Mouse (Mus musculus) MEL (cell line): ENCODE measurements around the gene Gde1. TPM values are rescaled to one million over a fixed set of nuclear protein-coding genes. Genes with fewer than 3 reads are reported as not detected.

Experiments used
- DNase-seq: peaks from one replicate; pipeline ENCODE4 v3.0.0; 2011; ENCODE audit warnings: low read depth, low spot score
- H3K27ac ChIP-seq: 2 replicates; pipeline ENCODE4 v1.5.1; 2012; ENCODE audit warnings: low read depth, mild to moderate bottlenecking, control low read depth, low read length, moderate library complexity; ENCODE audit not compliant: control insufficient read depth
- H3K27me3 ChIP-seq, 2 experiments: fragments of 150-350 bp in 1 of 2; sonication (generic) in 1 of 2; 2 replicates each; pipeline ENCODE4 v1.6.1; 2012; ENCODE audit warnings: low read length in 2 of 2, mild to moderate bottlenecking in 2 of 2, improper control_type of control experiment in 1 of 2, moderate library complexity in 1 of 2; ENCODE audit not compliant: insufficient read depth in 2 of 2, control insufficient read depth in 1 of 2
- H3K36me3 ChIP-seq, 2 experiments: 2 replicates each; pipeline ENCODE4 v1.6.1; 2012 to 2014; ENCODE audit warnings: low read length in 2 of 2, improper control_type of control experiment in 1 of 2, inconsistent platforms in 1 of 2, mild to moderate bottlenecking in 1 of 2; ENCODE audit not compliant: insufficient read depth in 2 of 2, control insufficient read depth in 1 of 2
- H3K4me1 ChIP-seq, 2 experiments: fragments of 150-350 bp in 1 of 2; sonication (generic) in 1 of 2; 2 replicates each; pipeline ENCODE4 v1.6.1; 2012; ENCODE audit warnings: low read length in 2 of 2, improper control_type of control experiment in 1 of 2, mild to moderate bottlenecking in 1 of 2; ENCODE audit not compliant: insufficient read depth in 2 of 2, control insufficient read depth in 1 of 2
- H3K4me3 ChIP-seq, 2 experiments: fragments of 150-350 bp in 1 of 2; sonication (generic) in 1 of 2; 2 replicates each; pipeline ENCODE4 v1.5.1; 2012; ENCODE audit warnings: low read depth in 2 of 2, low read length in 2 of 2, mild to moderate bottlenecking in 2 of 2, moderate library complexity in 2 of 2, control low read depth in 1 of 2, improper control_type of control experiment in 1 of 2; ENCODE audit not compliant: control insufficient read depth in 1 of 2, insufficient read depth in 1 of 2
- H3K79me2 ChIP-seq: 2 replicates; pipeline ENCODE4 v1.6.1; 2012; ENCODE audit warnings: mild to moderate bottlenecking, low read length, moderate library complexity; ENCODE audit not compliant: control insufficient read depth, poor library complexity, insufficient read depth
- H3K9ac ChIP-seq: 2 replicates; pipeline ENCODE4 v1.6.1; 2012; ENCODE audit warnings: low read depth, mild to moderate bottlenecking, control low read depth, low read length, moderate library complexity; ENCODE audit not compliant: control insufficient read depth, poor library complexity, severe bottlenecking
- H3K9me3 ChIP-seq: fragments of 150-350 bp; sonication (generic); replicated peaks from 2 replicates; pipeline ENCODE4 v1.6.1; 2012; ENCODE audit warnings: mild to moderate bottlenecking, low read length, improper control_type of control experiment, moderate library complexity; ENCODE audit not compliant: insufficient read depth
- BHLHE40 ChIP-seq: IDR thresholded peaks from 2 replicates; pipeline ENCODE4 v1.6.1; 2012; ENCODE audit warnings: low read depth, mild to moderate bottlenecking, inconsistent platforms, low read length, improper control_type of control experiment, borderline replicate concordance
- CHD1 ChIP-seq: IDR thresholded peaks from 2 replicates; pipeline ENCODE4 v1.6.1; 2012; ENCODE audit warnings: low read depth, mild to moderate bottlenecking, inconsistent platforms, low read length, improper control_type of control experiment
- CHD2 ChIP-seq: IDR thresholded peaks from 2 replicates; pipeline ENCODE4 v1.6.1; 2011; ENCODE audit warnings: low read length, improper control_type of control experiment
- CTCF ChIP-seq, 3 experiments: IDR thresholded peaks in 2 of 3; conservative IDR thresholded peaks in 1 of 3; 2 replicates each; pipeline ENCODE4 v1.5.1; 2011 to 2012; ENCODE audit warnings: low read length in 3 of 3, low read depth in 2 of 3, mild to moderate bottlenecking in 2 of 3, improper control_type of control experiment in 1 of 3, inconsistent platforms in 1 of 3, mixed read lengths in 1 of 3, moderate library complexity in 1 of 3; ENCODE audit not compliant: control insufficient read depth in 1 of 3, insufficient read depth in 1 of 3, poor library complexity in 1 of 3, severe bottlenecking in 1 of 3
- E2F4 ChIP-seq: IDR thresholded peaks from 2 replicates; pipeline ENCODE4 v1.6.1; 2011; ENCODE audit warnings: low read depth, low read length, improper control_type of control experiment, borderline replicate concordance
- EP300 ChIP-seq, 2 experiments: IDR thresholded peaks; 2 replicates each; pipeline ENCODE4 v1.6.1; 2011; ENCODE audit warnings: improper control_type of control experiment in 2 of 2, low read length in 2 of 2, low read depth in 1 of 2, mild to moderate bottlenecking in 1 of 2
- GABPA ChIP-seq: IDR thresholded peaks from 2 replicates; pipeline ENCODE4 v1.6.1; 2012; ENCODE audit warnings: low read depth, mild to moderate bottlenecking, inconsistent platforms, low read length, improper control_type of control experiment, moderate library complexity
- GATA1 ChIP-seq: IDR thresholded peaks from 2 replicates; pipeline ENCODE4 v1.6.1; 2011; ENCODE audit warnings: low read depth, low read length, improper control_type of control experiment
- HCFC1 ChIP-seq: IDR thresholded peaks from 2 replicates; pipeline ENCODE4 v1.6.1; 2012; ENCODE audit warnings: low read depth, mild to moderate bottlenecking, inconsistent platforms, low read length, improper control_type of control experiment, moderate library complexity
- JUND ChIP-seq: IDR thresholded peaks from 2 replicates; pipeline ENCODE4 v1.6.1; 2011; ENCODE audit warnings: low read depth, mild to moderate bottlenecking, improper control_type of control experiment, low read length
- KAT2A ChIP-seq: conservative IDR thresholded peaks from 2 replicates; pipeline ENCODE4 v1.6.1; 2012; ENCODE audit warnings: low read depth, low read length, improper control_type of control experiment, inconsistent platforms
- MAFK ChIP-seq: IDR thresholded peaks from 2 replicates; pipeline ENCODE4 v1.6.1; 2011; ENCODE audit warnings: low read depth, mild to moderate bottlenecking, low read length, improper control_type of control experiment, borderline replicate concordance
- MAX ChIP-seq: IDR thresholded peaks from 2 replicates; pipeline ENCODE4 v1.6.1; 2011; ENCODE audit warnings: low read length, improper control_type of control experiment
- MAZ ChIP-seq: IDR thresholded peaks from 2 replicates; pipeline ENCODE4 v1.6.1; 2012; ENCODE audit warnings: low read depth, mild to moderate bottlenecking, inconsistent platforms, low read length, improper control_type of control experiment
- MEF2A ChIP-seq: IDR thresholded peaks from 2 replicates; pipeline ENCODE4 v1.6.1; 2014; ENCODE audit warnings: low read depth, mild to moderate bottlenecking, inconsistent platforms, low read length, improper control_type of control experiment; ENCODE audit not compliant: poor library complexity, insufficient replicate concordance, severe bottlenecking; ENCODE audit errors: extremely low read depth
- MXI1 ChIP-seq: IDR thresholded peaks from 2 replicates; pipeline ENCODE4 v1.6.1; 2011; ENCODE audit warnings: mild to moderate bottlenecking, low read depth, low read length, improper control_type of control experiment
- MYB ChIP-seq: IDR thresholded peaks from 2 replicates; pipeline ENCODE4 v1.6.1; 2011; ENCODE audit warnings: mild to moderate bottlenecking, low read depth, low read length, improper control_type of control experiment
- MYC ChIP-seq: IDR thresholded peaks from 2 replicates; pipeline ENCODE4 v1.6.1; 2011; ENCODE audit warnings: low read depth, mild to moderate bottlenecking, low read length, improper control_type of control experiment, moderate library complexity
- NRF1 ChIP-seq: IDR thresholded peaks from 2 replicates; pipeline ENCODE4 v1.6.1; 2014; ENCODE audit warnings: low read depth, mild to moderate bottlenecking, inconsistent platforms, low read length, improper control_type of control experiment, moderate library complexity; ENCODE audit not compliant: poor library complexity, insufficient read depth, severe bottlenecking
- POLR2A ChIP-seq, 2 experiments: IDR thresholded peaks; 2 replicates each; pipeline ENCODE4 v1.6.1; 2011 to 2012; ENCODE audit warnings: low read length in 2 of 2, mild to moderate bottlenecking in 2 of 2, control low read depth in 1 of 2, improper control_type of control experiment in 1 of 2, low read depth in 1 of 2, moderate library complexity in 1 of 2; ENCODE audit not compliant: control insufficient read depth in 1 of 2, insufficient read depth in 1 of 2, poor library complexity in 1 of 2
- POLR2AphosphoS2 ChIP-seq: IDR thresholded peaks from 2 replicates; pipeline ENCODE4 v1.6.1; 2011; ENCODE audit warnings: low read length, improper control_type of control experiment
- POLR2AphosphoS5 ChIP-seq: IDR thresholded peaks from 2 replicates; pipeline ENCODE4 v1.6.1; 2012; ENCODE audit warnings: low read depth, borderline replicate concordance, mild to moderate bottlenecking, inconsistent platforms, low read length, moderate library complexity, mixed read lengths
- RAD21 ChIP-seq: IDR thresholded peaks from 2 replicates; pipeline ENCODE4 v1.6.1; 2011; ENCODE audit warnings: mild to moderate bottlenecking, low read depth, low read length, improper control_type of control experiment
- RCOR1 ChIP-seq: IDR thresholded peaks from 2 replicates; pipeline ENCODE4 v1.6.1; 2012; ENCODE audit warnings: low read depth, mild to moderate bottlenecking, inconsistent platforms, low read length, improper control_type of control experiment
- SIN3A ChIP-seq: IDR thresholded peaks from 2 replicates; pipeline ENCODE4 v1.6.1; 2012; ENCODE audit warnings: low read length, improper control_type of control experiment, inconsistent platforms
- SMC3 ChIP-seq: IDR thresholded peaks from 2 replicates; pipeline ENCODE4 v1.6.1; 2011; ENCODE audit warnings: low read depth, low read length, improper control_type of control experiment
- TAL1 ChIP-seq: IDR thresholded peaks from 2 replicates; pipeline ENCODE4 v1.6.1; 2012; ENCODE audit warnings: mild to moderate bottlenecking, inconsistent platforms, low read length, moderate library complexity, mixed read lengths
- TCF12 ChIP-seq: IDR thresholded peaks from 2 replicates; pipeline ENCODE4 v1.6.1; 2014; ENCODE audit warnings: low read depth, mild to moderate bottlenecking, inconsistent platforms, low read length, improper control_type of control experiment, moderate library complexity
- USF1 ChIP-seq: IDR thresholded peaks from 2 replicates; pipeline ENCODE4 v1.6.1; 2014; ENCODE audit warnings: low read depth, mild to moderate bottlenecking, inconsistent platforms, low read length, improper control_type of control experiment, moderate library complexity
- ZC3H11A ChIP-seq: IDR thresholded peaks from 2 replicates; pipeline ENCODE4 v1.6.1; 2012; ENCODE audit warnings: low read depth, mild to moderate bottlenecking, inconsistent platforms, low read length, improper control_type of control experiment
- ZNF384 ChIP-seq: IDR thresholded peaks from 2 replicates; pipeline ENCODE4 v1.6.1; 2012; ENCODE audit warnings: low read depth, mild to moderate bottlenecking, inconsistent platforms, low read length, improper control_type of control experiment
- polyA plus RNA-seq, 2 experiments: library from polyadenylated mRNA; stranded (reverse) in 1 of 2; unstranded in 1 of 2; fragments of >175 nt in 1 of 2; fragments of >200 nt in 1 of 2; gene quantifications; 2 replicates each; pipeline versions ENCODE4 v1.2.1 to v1.2.4; 2012; ENCODE audit warnings: low replicate concordance in 2 of 2, low read depth in 1 of 2; ENCODE audit not compliant: insufficient read length in 2 of 2, insufficient read depth in 1 of 2, missing spikeins in 1 of 2
- total RNA-seq: library from RNA; depleted of rRNA; stranded (reverse); fragments of 300-350 nt; gene quantifications from 2 replicates; pipeline ENCODE4 v1.2.3, GENCODE M21; 2012

Gde1 gene
- total and polyA plus RNA-seq, 3 experiments: 38.1 to 39.8 TPM; not detected in 1

- no peak for TF ChIP-seq CHD2
- peak; percentile 7 to 69; a peak in 3 of 4 replicates for TF ChIP-seq POLR2A (IDR thresholded peaks at IDR 0.05; ENCODE audit: control insufficient read depth in 1 of 2, insufficient read depth in 1 of 2, low read depth in 1 of 2, low read length in 2 of 2, poor library complexity in 1 of 2)
- TF ChIP-seq SIN3A: peak; percentile 62
- TF ChIP-seq EP300 (IDR thresholded peaks at IDR 0.05; ENCODE audit: low read depth in 1 of 2, low read length in 2 of 2): peak in 1 of 2 experiments; percentile 27; a peak in 1 of 4 replicates
- TF ChIP-seq BHLHE40: no peak
- TF ChIP-seq ZC3H11A: no peak
- TF ChIP-seq E2F4: no peak
- TF ChIP-seq CTCF (IDR thresholded peaks at IDR 0.05 in 2 of 3, conservative IDR thresholded peaks at IDR 0.05 in 1 of 3; ENCODE audit: control insufficient read depth in 1 of 3, insufficient read depth in 1 of 3, low read depth in 2 of 3, low read length in 3 of 3, poor library complexity in 1 of 3, severe bottlenecking in 1 of 3): no peak
- TF ChIP-seq MAX: no peak; the same call in 1 of the 2 replicates
- no peak for TF ChIP-seq CHD1
- no peak; the same call in none of the 2 replicates for TF ChIP-seq MXI1
- peak; percentile 68; the same call in 1 of the 2 replicates for TF ChIP-seq KAT2A
- 0 out of 2 replicates have a peak, but pooled peaks have one; percentile 56 for TF ChIP-seq POLR2AphosphoS2
- TF ChIP-seq MYB: no peak
- TF ChIP-seq JUND: no peak
These were observed 35.2 kb upstream of the Gde1 start (continued) for GRCm38 (mm10) chr7:118740532-118741338.

- peaks cover 0 to 5% of the 10 kb centered on the region in 2 experiments; a peak in 1 of 4 replicates for H3K4me1 ChIP-seq
- no peak for TF ChIP-seq TCF12
- no peak for TF ChIP-seq TAL1
- no peak for TF ChIP-seq ZC3H11A
- no peak for TF ChIP-seq KAT2A
- TF ChIP-seq MAFK: no peak
- TF ChIP-seq POLR2AphosphoS2: no peak
- TF ChIP-seq MYB: no peak
- TF ChIP-seq MAZ: peak; percentile 67
- TF ChIP-seq RCOR1: no peak
- no peak for TF ChIP-seq GATA1
- TF ChIP-seq GABPA: no peak
- TF ChIP-seq USF1: no peak
- peak; percentile 68 to 81 (median 76) for TF ChIP-seq CTCF (IDR thresholded peaks at IDR 0.05 in 2 of 3, conservative IDR thresholded peaks at IDR 0.05 in 1 of 3; ENCODE audit: control insufficient read depth in 1 of 3, insufficient read depth in 1 of 3, low read depth in 2 of 3, low read length in 3 of 3, poor library complexity in 1 of 3, severe bottlenecking in 1 of 3)
- TF ChIP-seq JUND: no peak
- 0 out of 2 replicates have a peak, but pooled peaks have one; percentile 27 for TF ChIP-seq MYC
- no peak for TF ChIP-seq MXI1
- no peak for TF ChIP-seq CHD1
- TF ChIP-seq POLR2AphosphoS5: no peak
- TF ChIP-seq NRF1: no peak
- no peak for TF ChIP-seq BHLHE40
- TF ChIP-seq ZNF384: peak; percentile 7; the same call in 1 of the 2 replicates
- TF ChIP-seq RAD21: peak; percentile 57
- no peak for TF ChIP-seq HCFC1
- peak; percentile 64 for TF ChIP-seq SMC3
- TF ChIP-seq MEF2A: no peak
These were observed 34.5 kb upstream of the Gde1 start, which contains the start of gene Vps35l for GRCm38 (mm10) chr7:118739975-118740531. Vps35l (plus strand) TSS chr7:118740226.

More at GRCm38 (mm10) chr7:118739975-118740531, 34.5 kb upstream of the Gde1 start, which contains the start of gene Vps35l:
- DNase-seq: peak; percentile 88
- no peaks in the 10 kb centered on the region for H3K9me3 ChIP-seq
- peak within 1 kb of the TSS; percentile 82 for H3K9ac ChIP-seq
- H3K36me3 ChIP-seq: peaks cover 0 to 4% of the 10 kb centered on the region in 2 experiments; a peak in 2 of 4 replicates
- no peaks in the 10 kb centered on the region for H3K27me3 ChIP-seq
- peak within 1 kb of the TSS; percentile 75 to 97 for H3K4me3 ChIP-seq
- H3K79me2 ChIP-seq: peaks cover 6% of the 10 kb centered on the region
- peak within 1 kb of the TSS; percentile 71 for H3K27ac ChIP-seq
